Mouse (Mus musculus): ENCODE data around the gene Glb1l. TPM values are rescaled to one million over a fixed set of nuclear protein-coding genes. Genes with fewer than 3 reads are reported as not detected.

Gene Glb1l
- total RNA-seq (2017), result 9.2 to 12.8 TPM (median 9.2 TPM) in 3 replicates

- ATAC-seq (replicated peaks; ENCODE audit: insufficient number of reproducible peaks, low FRiP score, low TSS enrichment, poor library complexity, severe bottlenecking), result peak; percentile 90
Measured at GRCm38 (mm10) chr1:75210136-75211087, at the start of gene Glb1l, which contains the start of gene Stk16. Gene Glb1l, minus strand, starts transcription at chr1:75210813. Gene Stk16, plus strand, starts transcription at chr1:75210838.

- ATAC-seq (replicated peaks; ENCODE audit: insufficient number of reproducible peaks, low FRiP score, low TSS enrichment, poor library complexity, severe bottlenecking), result no peak
Measured at GRCm38 (mm10) chr1:75255516-75256046, 45.0 kb upstream of the Glb1l start.

DNA sequence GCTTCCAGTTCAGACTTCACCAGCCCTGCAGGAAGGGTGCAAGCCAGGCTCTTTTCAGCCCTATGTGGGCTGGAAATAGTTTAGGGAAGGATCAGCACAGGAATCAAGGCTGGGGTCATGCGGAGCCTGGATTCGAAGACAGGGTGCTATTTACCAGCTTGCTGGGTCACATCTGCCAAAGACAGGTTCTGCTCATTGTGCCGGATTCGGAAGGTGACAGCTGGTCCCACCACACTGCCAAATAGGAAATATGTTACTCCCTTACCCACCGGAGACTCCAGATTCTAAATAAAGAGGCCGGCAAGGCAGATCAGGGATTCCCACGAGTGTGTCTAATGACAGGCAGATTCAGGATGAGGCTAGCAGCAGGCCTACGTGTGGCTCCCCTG is 44.0 kb upstream of the Glb1l start:
- ATAC-seq (replicated peaks; ENCODE audit: insufficient number of reproducible peaks, low FRiP score, low TSS enrichment, poor library complexity, severe bottlenecking), result no peak

DNA sequence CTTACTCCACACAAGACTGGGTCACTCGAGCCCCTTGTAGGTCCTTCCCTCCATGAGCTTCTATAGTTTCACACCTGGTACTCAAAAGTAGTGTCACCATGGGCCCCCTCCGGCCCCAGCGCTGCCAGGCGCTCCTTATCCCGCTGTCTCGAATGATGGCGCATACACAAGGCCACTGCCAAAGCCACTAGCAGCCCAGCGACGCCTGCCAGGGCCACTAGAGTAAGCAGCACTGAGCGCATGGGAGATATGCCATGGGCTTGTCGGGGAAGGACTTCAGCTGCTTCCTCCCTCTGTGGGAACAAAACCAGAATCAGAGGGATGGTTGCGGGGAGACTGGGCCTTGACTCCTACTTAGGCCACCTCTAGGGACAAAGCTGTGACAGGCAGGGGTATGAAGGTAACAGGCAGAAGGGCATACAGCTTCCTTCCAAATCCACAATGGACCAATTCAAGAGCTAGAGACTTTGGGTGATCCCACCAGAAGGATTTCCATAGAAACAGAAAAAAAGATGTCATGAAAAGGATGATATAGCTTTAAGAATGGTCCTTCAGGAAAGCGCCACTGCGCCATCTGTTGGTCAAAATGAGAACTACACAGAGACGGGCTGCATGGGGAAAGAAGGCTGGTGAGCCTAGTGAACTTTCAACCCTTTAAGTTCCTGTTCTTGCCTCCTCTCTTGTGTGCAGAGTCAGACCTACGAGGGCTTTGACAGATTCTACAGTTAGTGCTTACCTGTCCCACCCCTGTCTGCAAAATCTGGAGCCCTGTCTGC is 43.4 kb upstream of the Glb1l start:
- peak; percentile 78 for ATAC-seq (replicated peaks; ENCODE audit: insufficient number of reproducible peaks, low FRiP score, low TSS enrichment, poor library complexity, severe bottlenecking)

- no peak for ATAC-seq (replicated peaks; ENCODE audit: insufficient number of reproducible peaks, low FRiP score, low TSS enrichment, poor library complexity, severe bottlenecking)
Measured at GRCm38 (mm10) chr1:75253029-75253428, 42.4 kb upstream of the Glb1l start.

DNA sequence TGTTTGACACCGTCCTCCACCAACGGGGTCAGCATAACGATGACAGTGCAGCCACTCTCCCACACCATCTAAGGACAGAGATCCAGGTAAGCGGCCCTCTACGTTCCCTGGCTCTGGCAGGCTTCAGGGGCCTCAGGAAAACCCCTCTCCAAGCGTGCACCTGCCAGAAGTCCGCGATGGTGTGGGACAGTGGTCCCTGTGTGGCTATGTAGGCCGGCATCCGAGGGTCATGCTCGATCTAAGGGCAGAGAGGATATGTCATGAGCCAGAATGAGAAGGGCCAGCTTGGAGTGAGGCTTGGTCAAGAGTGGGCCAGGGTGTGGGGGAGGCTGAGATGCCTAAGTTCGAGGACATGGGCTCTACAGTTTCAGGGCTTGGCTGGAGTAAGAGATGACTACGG is 41.7 kb upstream of the Glb1l start:
- no peak for ATAC-seq (replicated peaks; ENCODE audit: insufficient number of reproducible peaks, low FRiP score, low TSS enrichment, poor library complexity, severe bottlenecking)

- peak; percentile 70 for ATAC-seq (replicated peaks; ENCODE audit: insufficient number of reproducible peaks, low FRiP score, low TSS enrichment, poor library complexity, severe bottlenecking)
Measured at GRCm38 (mm10) chr1:75251112-75251970, 40.7 kb upstream of the Glb1l start.

DNA sequence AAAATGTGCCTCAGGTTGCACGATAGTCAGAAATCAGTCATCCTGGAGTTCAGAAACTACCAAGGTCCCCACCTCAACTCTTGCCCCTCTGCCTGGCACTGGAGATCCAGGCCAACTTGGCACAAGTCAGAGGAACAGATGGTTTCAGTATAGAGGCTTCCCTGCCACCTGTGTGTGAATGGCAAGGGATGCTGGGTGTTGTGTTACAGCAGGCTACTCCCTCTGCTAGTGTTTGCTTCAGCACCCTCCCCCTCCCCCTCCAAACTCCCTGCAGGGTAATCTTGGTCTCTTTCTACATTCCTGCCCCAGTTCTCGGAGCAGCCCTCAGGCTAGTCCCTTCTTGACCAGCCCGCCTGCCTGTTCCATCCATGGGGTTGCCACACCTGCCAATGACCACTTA is 39.9 kb upstream of the Glb1l start:
- ATAC-seq (replicated peaks; ENCODE audit: insufficient number of reproducible peaks, low FRiP score, low TSS enrichment, poor library complexity, severe bottlenecking), result no peak

DNA sequence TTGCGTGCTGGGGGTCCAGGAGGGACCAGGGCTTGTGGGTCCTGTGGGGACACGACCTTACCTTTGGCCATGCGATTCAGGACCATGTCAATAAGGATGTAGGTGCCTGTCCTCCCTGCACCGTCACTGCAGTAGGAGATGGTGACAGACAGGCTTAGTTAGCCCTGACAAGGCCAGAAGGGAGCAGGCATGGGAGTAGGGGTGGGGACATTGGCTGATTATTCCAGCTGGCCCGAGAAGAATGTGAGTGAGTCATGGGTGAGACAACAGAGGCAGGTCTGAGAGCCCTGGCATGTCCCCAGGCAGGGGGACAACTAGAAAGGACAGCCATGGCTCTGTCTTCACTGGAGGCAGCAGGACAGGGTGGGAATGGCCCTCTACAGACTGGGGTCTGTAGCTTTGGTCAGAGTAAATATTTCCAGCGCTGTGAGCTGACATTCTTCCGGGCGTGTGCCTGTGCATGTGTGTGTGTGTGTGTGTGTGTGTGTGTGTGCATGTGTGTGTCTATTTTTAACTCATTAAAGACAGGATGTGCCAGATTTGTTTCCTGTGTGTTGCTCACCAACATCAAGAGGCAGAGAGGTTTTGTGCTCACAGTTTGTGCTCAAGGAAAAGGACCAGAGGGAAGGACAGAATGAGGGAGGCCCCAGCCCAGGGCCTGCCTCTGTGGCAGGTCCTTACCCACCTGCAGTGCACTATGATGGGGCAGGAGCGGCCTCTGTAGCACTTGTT is 37.6 kb upstream of the Glb1l start:
- no peak for ATAC-seq (replicated peaks; ENCODE audit: insufficient number of reproducible peaks, low FRiP score, low TSS enrichment, poor library complexity, severe bottlenecking)

DNA sequence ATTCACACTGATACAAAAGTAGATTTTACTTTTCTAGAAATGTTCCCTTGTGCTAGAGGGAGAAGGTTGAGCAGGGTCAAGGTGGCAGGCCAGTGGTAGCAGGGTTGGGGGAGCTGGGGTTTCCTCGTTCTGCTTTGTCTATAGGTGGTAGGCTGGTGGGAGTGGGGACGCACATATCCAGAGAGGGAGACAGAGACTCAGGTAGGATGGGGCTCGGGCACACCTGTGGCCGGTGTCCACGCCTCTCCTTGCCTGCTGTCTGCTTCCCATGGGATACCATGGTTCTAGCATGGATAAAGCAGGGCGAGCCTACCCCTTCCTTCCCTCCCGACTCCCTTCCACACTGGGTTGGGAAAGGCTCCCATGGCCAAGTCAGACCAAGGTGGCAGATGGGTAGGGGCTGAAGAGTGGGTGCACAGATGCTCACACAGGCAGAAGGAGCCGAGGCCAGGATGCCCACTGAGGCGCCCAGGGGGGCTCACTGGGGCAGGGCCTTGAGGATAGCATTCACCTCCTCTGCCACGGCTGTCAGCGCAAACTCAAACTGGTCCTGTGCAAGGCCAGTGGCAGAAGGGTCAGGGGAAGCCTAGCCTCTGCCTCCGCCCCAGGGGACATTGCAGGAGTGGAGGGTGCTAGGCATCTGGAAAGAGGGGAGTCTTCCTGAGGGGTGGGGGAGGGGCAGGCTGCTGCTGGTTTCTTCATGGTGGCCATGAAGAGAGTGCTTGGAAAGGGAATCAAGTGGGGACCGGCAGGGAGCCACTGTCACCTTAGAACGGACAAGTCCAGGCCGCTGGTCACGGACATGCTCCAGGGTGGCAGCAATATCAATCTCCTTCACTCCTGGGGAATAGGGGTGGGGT is 36.7 kb upstream of the Glb1l start:
- ATAC-seq (replicated peaks; ENCODE audit: insufficient number of reproducible peaks, low FRiP score, low TSS enrichment, poor library complexity, severe bottlenecking), result no peak

GRCm38 (mm10) chr1:75244836-75245235 is 34.2 kb upstream of the Glb1l start:
- ATAC-seq (replicated peaks; ENCODE audit: insufficient number of reproducible peaks, low FRiP score, low TSS enrichment, poor library complexity, severe bottlenecking), result peak; percentile 55

GRCm38 (mm10) chr1:75244175-75244826 is 33.7 kb upstream of the Glb1l start:
- ATAC-seq (replicated peaks; ENCODE audit: insufficient number of reproducible peaks, low FRiP score, low TSS enrichment, poor library complexity, severe bottlenecking), result no peak

- no peak for ATAC-seq (replicated peaks; ENCODE audit: insufficient number of reproducible peaks, low FRiP score, low TSS enrichment, poor library complexity, severe bottlenecking)
Measured at GRCm38 (mm10) chr1:75243411-75243810, 32.8 kb upstream of the Glb1l start.

DNA sequence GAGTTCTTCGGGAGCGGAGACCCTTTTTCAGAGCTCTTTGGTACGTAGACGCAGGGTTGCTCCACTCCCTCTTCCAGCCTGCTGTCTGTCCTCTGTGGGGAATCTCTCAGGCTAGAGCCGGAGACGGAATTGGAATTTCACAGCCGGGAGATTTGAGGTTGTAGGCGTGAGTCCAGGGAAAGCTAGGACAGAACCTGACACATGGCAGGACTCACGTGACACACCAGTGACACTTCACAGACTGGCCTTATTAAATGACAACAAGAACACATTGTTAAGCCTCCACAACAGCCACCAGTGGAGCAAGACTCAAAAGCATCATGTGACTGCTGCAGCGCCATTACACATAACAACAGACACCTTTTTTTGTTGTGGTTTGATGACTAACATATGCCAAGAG is 29.0 kb upstream of the Glb1l start:
- no peak for ATAC-seq (replicated peaks; ENCODE audit: insufficient number of reproducible peaks, low FRiP score, low TSS enrichment, poor library complexity, severe bottlenecking)

- ATAC-seq (replicated peaks; ENCODE audit: insufficient number of reproducible peaks, low FRiP score, low TSS enrichment, poor library complexity, severe bottlenecking), result peak; percentile 73
Measured at GRCm38 (mm10) chr1:75236117-75237050, 25.8 kb upstream of the Glb1l start, which contains the start of gene Dnajb2. Gene Dnajb2, plus strand, starts transcription at chr1:75236406.

- ATAC-seq (replicated peaks; ENCODE audit: insufficient number of reproducible peaks, low FRiP score, low TSS enrichment, poor library complexity, severe bottlenecking), result peak; percentile 70
Measured at GRCm38 (mm10) chr1:75234606-75235005, 24.0 kb upstream of the Glb1l start.
